Mouse (Mus musculus) bone marrow macrophage, adult 2 months (primary cell): ENCODE measurements around the gene Sec22c.

ENCODE experiments used
- CTCF ChIP-seq: IDR thresholded peaks from 2 replicates; pipeline ENCODE4 v1.5.1; 2012; ENCODE audit warnings: low read depth, mild to moderate bottlenecking, low read length, moderate library complexity
- POLR2A ChIP-seq: IDR thresholded peaks from 2 replicates; pipeline ENCODE4 v1.6.1; 2012; ENCODE audit warnings: mild to moderate bottlenecking, low read depth, low read length, borderline replicate concordance

DNA sequence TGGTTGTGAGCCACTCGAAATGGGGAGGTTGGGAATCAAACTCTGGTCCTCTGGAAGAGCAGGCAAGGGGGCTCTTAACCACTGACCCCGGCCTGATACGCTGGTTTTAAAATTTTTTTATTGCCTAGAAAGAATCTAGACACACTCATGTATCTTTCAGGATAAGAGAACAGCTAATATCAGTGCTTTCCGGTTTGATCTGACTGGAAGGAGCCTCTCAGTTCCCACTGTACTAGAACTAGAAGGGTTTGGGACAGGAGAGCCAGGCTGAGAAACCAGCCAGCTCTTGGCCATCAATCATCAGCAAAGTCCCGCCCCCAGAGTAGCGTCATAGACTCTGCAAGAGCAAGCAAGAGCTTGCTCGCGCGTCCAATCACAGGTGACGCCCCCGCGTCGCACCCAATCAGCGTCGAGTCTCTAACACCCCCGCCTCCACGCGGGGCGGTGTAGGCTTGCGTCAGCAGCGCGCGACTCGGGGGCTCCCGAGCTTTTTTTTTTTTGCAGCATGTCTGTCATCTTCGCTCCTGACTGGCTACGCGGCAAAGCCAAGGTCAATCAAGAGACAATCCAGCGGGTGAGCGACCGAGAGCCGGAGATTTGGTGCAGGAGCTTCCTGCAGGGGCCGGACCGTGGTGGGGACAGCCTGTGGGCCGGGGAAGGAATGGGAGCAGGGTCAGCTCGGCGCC is 4.8 kb upstream of the Sec22c start, which contains the start of gene Ss18l2:
- TF ChIP-seq POLR2A: no peak
- no peak for TF ChIP-seq CTCF
